Mouse (Mus musculus): ENCODE results near the gene Slamf9. TPM values are rescaled to one million over a fixed set of nuclear protein-coding genes. Genes with fewer than 3 reads are reported as not detected.

Slamf9 gene
- polyA plus RNA-seq (2015; fragmentation: Nextera tagmentation; extraction: Ambion mirVana), result 0.11 and 0.23 TPM in 2 replicates

DNA sequence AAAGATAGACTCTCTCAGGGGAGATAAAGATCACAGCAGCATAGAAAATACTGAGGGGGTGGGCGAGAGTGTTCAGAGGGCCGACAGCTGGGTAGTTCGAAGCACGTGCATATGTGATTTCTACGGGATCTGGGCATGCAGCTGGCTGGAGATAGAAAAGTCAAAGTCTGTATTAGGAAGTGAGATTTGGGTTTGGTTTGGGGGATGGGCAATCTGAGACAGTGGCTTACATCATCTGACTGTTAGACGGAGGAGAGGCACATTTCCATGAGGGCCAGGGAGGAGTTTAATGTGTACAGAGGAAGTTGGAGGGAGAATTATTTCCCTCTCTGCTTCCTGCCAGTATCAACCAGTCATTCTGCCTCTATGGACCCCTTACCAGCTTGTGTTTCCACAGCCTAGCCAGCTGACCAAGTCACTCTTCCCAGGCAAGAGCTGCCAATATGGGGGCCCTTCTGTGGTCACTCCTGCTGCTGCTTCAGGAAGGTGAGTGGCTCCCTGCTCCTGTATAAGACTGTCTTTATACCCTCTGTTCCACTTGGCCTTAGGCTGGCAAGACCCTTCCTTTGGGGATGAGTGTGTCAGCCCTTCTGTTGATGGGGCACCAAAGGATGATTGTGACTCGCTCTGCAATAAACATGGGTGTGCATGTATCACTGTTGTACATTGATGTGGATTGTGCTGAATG lies at the start of gene Slamf9:
Gene Slamf9, plus strand, starts transcription at position 305 of the 688 bp plus-strand sequence.
- Histone ChIP-seq H3K4me1 (ENCODE audit: control insufficient read depth, insufficient read depth, low read depth, low read length) (no peaks in the 10 kb centered on the region), H3K9ac (ENCODE audit: low read depth, low read length) (no peak within 1 kb of the TSS), H3K4me3 (ENCODE audit: low read length) (no peak within 1 kb of the TSS), H3K27me3 (replicated peaks; ENCODE audit: control insufficient read depth, insufficient read depth, low read length) (no peaks in the 10 kb centered on the region; the same call in 1 of the 2 replicates), H3K4me2 (ENCODE audit: low read length) (no peak within 1 kb of the TSS), H3K27ac (ENCODE audit: low read depth, low read length) (no peak within 1 kb of the TSS), H3K9me3 (ENCODE audit: control insufficient read depth, low read length) (no peaks in the 10 kb centered on the region), H3K36me3 (ENCODE audit: control insufficient read depth, insufficient read depth, low read length) (no peaks in the 10 kb centered on the region)
- WGBS, result 75% methylated on average over 7 of the region's 7 CpGs
- no peak for ATAC-seq

- Histone ChIP-seq H3K9ac (ENCODE audit: low read depth, low read length) (no peak overlapping the region), H3K4me2 (ENCODE audit: low read length) (no peak overlapping the region), H3K27ac (ENCODE audit: low read depth, low read length) (no peak overlapping the region), H3K4me1 (ENCODE audit: control insufficient read depth, insufficient read depth, low read depth, low read length) (no peaks in the 10 kb centered on the region), H3K36me3 (ENCODE audit: control insufficient read depth, insufficient read depth, low read length) (no peaks in the 10 kb centered on the region), H3K9me3 (ENCODE audit: control insufficient read depth, low read length) (no peaks in the 10 kb centered on the region), H3K27me3 (replicated peaks; ENCODE audit: control insufficient read depth, insufficient read depth, low read length) (no peaks in the 10 kb centered on the region), H3K4me3 (ENCODE audit: low read length) (no peak overlapping the region)
- ATAC-seq, result no peak
- 52% methylated on average over 1 of the region's 1 CpGs for WGBS
These were observed 48.7 kb upstream of the Slamf9 start for GRCm38 (mm10) chr1:172426419-172426818.

GRCm38 (mm10) chr1:172427841-172428240 lies 47.3 kb upstream of the Slamf9 start:
- ATAC-seq, result no peak
- Histone ChIP-seq H3K27ac (ENCODE audit: low read depth, low read length) (no peak overlapping the region), H3K4me1 (ENCODE audit: control insufficient read depth, insufficient read depth, low read depth, low read length) (no peaks in the 10 kb centered on the region), H3K27me3 (replicated peaks; ENCODE audit: control insufficient read depth, insufficient read depth, low read length) (no peaks in the 10 kb centered on the region), H3K9ac (ENCODE audit: low read depth, low read length) (no peak overlapping the region), H3K4me2 (ENCODE audit: low read length) (no peak overlapping the region), H3K9me3 (ENCODE audit: control insufficient read depth, low read length) (no peaks in the 10 kb centered on the region), H3K36me3 (ENCODE audit: control insufficient read depth, insufficient read depth, low read length) (no peaks in the 10 kb centered on the region), H3K4me3 (ENCODE audit: low read length) (no peak overlapping the region)
- WGBS, result 98% methylated on average over 3 of the region's 3 CpGs

DNA sequence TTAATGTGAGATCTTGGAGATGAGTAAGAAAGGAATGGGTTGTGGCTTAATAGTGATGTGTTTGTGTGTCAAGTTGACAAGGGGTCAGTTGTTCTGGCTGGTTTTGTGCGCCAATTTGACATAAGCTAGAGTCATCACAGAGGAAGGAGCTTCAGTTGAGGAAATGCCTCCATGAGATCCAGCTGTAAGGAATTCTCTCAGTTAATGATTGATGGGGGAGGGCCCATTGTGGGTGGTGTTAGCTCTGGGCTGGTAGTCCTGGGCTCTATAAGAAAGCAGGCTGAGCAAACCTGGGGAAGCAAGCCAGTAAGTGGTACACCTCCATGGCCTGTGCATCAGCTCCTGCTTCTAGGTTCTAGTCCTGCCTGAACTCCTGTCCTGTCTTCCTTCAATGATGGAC lies 46.5 kb upstream of the Slamf9 start:
- WGBS, result 71% methylated on average over 1 of the region's 1 CpGs
- no peak overlapping the region for H3K4me2 ChIP-seq (ENCODE audit: low read length)
- H3K36me3 ChIP-seq (ENCODE audit: control insufficient read depth, insufficient read depth, low read length), result no peaks in the 10 kb centered on the region
- H3K27ac ChIP-seq (ENCODE audit: low read depth, low read length), result no peak overlapping the region
- no peak overlapping the region for H3K4me3 ChIP-seq (ENCODE audit: low read length)
- no peak overlapping the region for H3K9ac ChIP-seq (ENCODE audit: low read depth, low read length)
- H3K9me3 ChIP-seq (ENCODE audit: control insufficient read depth, low read length), result no peaks in the 10 kb centered on the region
- no peaks in the 10 kb centered on the region for H3K27me3 ChIP-seq (replicated peaks; ENCODE audit: control insufficient read depth, insufficient read depth, low read length)
- no peak for ATAC-seq
- no peaks in the 10 kb centered on the region for H3K4me1 ChIP-seq (ENCODE audit: control insufficient read depth, insufficient read depth, low read depth, low read length)

DNA sequence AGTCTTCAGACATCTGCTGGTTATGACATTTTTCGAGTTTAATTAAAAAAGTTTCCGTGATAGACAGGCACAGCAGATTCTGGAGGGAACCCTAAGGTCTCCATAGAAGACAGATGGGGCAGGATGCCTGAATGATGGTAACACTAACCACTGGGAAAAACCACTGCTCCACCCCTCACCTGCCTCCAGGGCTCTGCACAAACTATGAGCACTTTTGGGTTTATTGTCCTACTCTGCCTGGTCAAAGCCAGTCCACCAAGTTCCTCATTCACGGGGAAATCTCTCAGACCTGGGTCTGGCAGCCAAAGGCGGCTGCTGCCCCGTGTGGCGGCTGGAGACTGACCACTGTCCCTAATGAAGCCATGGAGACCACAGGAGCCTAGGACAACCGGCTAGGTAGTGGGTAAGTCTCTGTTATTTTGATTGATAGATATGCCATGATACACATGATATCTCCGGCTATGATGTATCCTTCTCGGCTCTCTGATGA lies 44.4 kb upstream of the Slamf9 start:
- no peaks in the 10 kb centered on the region for H3K27me3 ChIP-seq (replicated peaks; ENCODE audit: control insufficient read depth, insufficient read depth, low read length)
- H3K27ac ChIP-seq (ENCODE audit: low read depth, low read length), result no peak overlapping the region
- WGBS, result 60% methylated on average over 9 of the region's 9 CpGs
- H3K4me3 ChIP-seq (ENCODE audit: low read length), result no peak overlapping the region
- no peak overlapping the region for H3K9ac ChIP-seq (ENCODE audit: low read depth, low read length)
- H3K36me3 ChIP-seq (ENCODE audit: control insufficient read depth, insufficient read depth, low read length), result no peaks in the 10 kb centered on the region
- no peak for ATAC-seq
- no peaks in the 10 kb centered on the region for H3K9me3 ChIP-seq (ENCODE audit: control insufficient read depth, low read length)
- no peaks in the 10 kb centered on the region for H3K4me1 ChIP-seq (ENCODE audit: control insufficient read depth, insufficient read depth, low read depth, low read length)
- no peak overlapping the region for H3K4me2 ChIP-seq (ENCODE audit: low read length)

GRCm38 (mm10) chr1:172431836-172432586 lies 43.1 kb upstream of the Slamf9 start:
- Histone ChIP-seq H3K36me3 (ENCODE audit: control insufficient read depth, insufficient read depth, low read length) (no peaks in the 10 kb centered on the region), H3K9me3 (ENCODE audit: control insufficient read depth, low read length) (no peaks in the 10 kb centered on the region), H3K4me3 (ENCODE audit: low read length) (no peak overlapping the region), H3K9ac (ENCODE audit: low read depth, low read length) (no peak overlapping the region), H3K27ac (ENCODE audit: low read depth, low read length) (no peak overlapping the region), H3K4me2 (ENCODE audit: low read length) (no peak overlapping the region), H3K4me1 (ENCODE audit: control insufficient read depth, insufficient read depth, low read depth, low read length) (no peaks in the 10 kb centered on the region), H3K27me3 (replicated peaks; ENCODE audit: control insufficient read depth, insufficient read depth, low read length) (no peaks in the 10 kb centered on the region)
- ATAC-seq, result no peak
- WGBS, result 55% methylated on average over 4 of the region's 4 CpGs

DNA sequence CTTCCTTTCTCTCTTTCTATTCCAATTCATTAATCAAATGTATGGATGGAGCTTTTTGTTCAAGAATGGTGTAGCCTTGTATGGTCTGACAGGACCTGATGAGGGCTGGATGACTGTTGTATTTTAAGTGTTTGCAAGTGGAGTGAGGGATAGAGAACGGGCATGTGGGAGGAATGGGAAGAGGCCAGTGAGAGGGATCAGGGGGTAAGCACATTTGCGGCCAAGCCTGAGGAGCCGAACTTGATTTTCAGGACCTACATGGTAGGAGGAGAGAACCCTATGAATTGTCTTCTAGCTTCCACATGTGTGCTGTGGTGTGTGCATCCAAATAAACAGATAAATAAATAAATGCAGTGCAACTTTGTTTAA lies 42.6 kb upstream of the Slamf9 start:
- ATAC-seq, result no peak
- H3K9ac ChIP-seq (ENCODE audit: low read depth, low read length), result no peak overlapping the region
- no peak overlapping the region for H3K4me3 ChIP-seq (ENCODE audit: low read length)
- no peaks in the 10 kb centered on the region for H3K36me3 ChIP-seq (ENCODE audit: control insufficient read depth, insufficient read depth, low read length)
- 88% methylated on average over 3 of the region's 3 CpGs for WGBS
- no peaks in the 10 kb centered on the region for H3K4me1 ChIP-seq (ENCODE audit: control insufficient read depth, insufficient read depth, low read depth, low read length)
- H3K27me3 ChIP-seq (replicated peaks; ENCODE audit: control insufficient read depth, insufficient read depth, low read length), result no peaks in the 10 kb centered on the region
- no peak overlapping the region for H3K4me2 ChIP-seq (ENCODE audit: low read length)
- H3K27ac ChIP-seq (ENCODE audit: low read depth, low read length), result no peak overlapping the region
- H3K9me3 ChIP-seq (ENCODE audit: control insufficient read depth, low read length), result no peaks in the 10 kb centered on the region

DNA sequence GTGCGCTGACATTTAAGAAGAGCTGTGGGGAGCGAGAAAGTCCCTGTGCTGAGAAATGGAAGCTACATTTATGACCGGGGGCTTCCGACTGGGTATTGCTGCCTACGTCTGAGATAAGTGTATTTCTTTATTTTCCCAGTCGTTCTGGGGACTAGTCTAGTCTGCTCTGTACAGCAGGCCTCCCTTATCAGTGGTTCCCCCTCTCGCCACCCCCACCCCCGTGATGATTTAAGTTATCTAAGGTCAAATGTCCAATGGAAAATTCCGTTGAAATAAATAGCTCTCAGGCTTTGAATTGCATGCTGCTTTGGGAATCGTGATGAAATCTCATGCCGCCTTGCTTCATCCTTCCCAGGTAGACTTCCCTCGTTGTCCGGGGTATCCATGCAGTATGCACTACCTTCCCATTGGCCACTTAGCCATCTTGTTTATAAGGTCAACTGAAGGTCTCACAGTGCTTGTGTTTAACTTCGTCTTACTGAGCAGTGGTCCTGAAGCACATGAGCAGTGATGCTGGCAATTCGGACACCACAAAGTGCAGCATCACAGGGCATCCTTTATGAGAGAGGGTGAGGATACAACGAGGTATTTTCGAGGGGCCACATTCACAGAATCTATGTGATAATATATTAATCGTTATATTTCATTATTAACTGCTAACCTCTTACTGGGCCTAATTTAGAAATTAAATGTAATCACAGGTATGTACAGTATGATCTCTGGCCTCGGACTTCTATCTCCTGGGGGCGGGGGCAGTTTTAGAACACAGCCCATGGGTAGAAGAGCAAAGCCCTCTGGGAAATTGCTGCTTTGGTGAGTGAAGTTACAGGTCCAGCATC lies 41.9 kb upstream of the Slamf9 start:
- Histone ChIP-seq H3K27ac (ENCODE audit: low read depth, low read length) (no peak overlapping the region), H3K4me1 (ENCODE audit: control insufficient read depth, insufficient read depth, low read depth, low read length) (no peaks in the 10 kb centered on the region), H3K27me3 (replicated peaks; ENCODE audit: control insufficient read depth, insufficient read depth, low read length) (no peaks in the 10 kb centered on the region), H3K4me2 (ENCODE audit: low read length) (no peak overlapping the region), H3K36me3 (ENCODE audit: control insufficient read depth, insufficient read depth, low read length) (no peaks in the 10 kb centered on the region), H3K9me3 (ENCODE audit: control insufficient read depth, low read length) (no peaks in the 10 kb centered on the region), H3K4me3 (ENCODE audit: low read length) (no peak overlapping the region), H3K9ac (ENCODE audit: low read depth, low read length) (no peak overlapping the region)
- 90% methylated on average over 20 of the region's 20 CpGs for WGBS
- no peak for ATAC-seq

DNA sequence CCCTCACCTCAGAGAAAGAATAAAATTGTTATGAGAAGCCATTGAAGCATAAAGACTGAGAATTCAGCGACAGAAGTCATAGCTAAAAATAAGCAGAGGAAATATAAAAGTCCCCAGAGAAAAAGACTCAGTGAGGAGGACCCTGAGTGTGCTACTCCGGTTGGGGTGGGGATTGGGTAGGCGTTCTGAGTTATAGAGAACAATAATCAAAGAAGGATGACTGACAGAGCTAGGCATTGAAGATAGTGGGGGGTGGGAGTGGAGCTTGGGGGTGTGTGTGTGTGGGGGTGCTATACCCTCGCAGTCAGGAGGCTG lies 41.4 kb upstream of the Slamf9 start:
- no peak overlapping the region for H3K4me2 ChIP-seq (ENCODE audit: low read length)
- H3K9me3 ChIP-seq (ENCODE audit: control insufficient read depth, low read length), result no peaks in the 10 kb centered on the region
- WGBS, result 73% methylated on average over 4 of the region's 4 CpGs
- no peak overlapping the region for H3K27ac ChIP-seq (ENCODE audit: low read depth, low read length)
- ATAC-seq, result no peak
- no peaks in the 10 kb centered on the region for H3K27me3 ChIP-seq (replicated peaks; ENCODE audit: control insufficient read depth, insufficient read depth, low read length)
- H3K4me1 ChIP-seq (ENCODE audit: control insufficient read depth, insufficient read depth, low read depth, low read length), result no peaks in the 10 kb centered on the region
- H3K9ac ChIP-seq (ENCODE audit: low read depth, low read length), result no peak overlapping the region
- H3K36me3 ChIP-seq (ENCODE audit: control insufficient read depth, insufficient read depth, low read length), result no peaks in the 10 kb centered on the region
- no peak overlapping the region for H3K4me3 ChIP-seq (ENCODE audit: low read length)
